ENCODE assay signal across 8 mouse cellular contexts in genomic region chr8:104602468-104603244, GRCm38 (mm10). TPM values are rescaled to one million over a fixed set of nuclear protein-coding genes. Genes with fewer than 3 reads are reported as not detected.
DNase-seq lines count a peak whose midpoint lies in the region; ATAC-seq and TF ChIP-seq lines count a peak whose summit lies in the region.

No protein-coding gene starts in this region.

- peak overlapping the region; percentile 50; the same call in 1 of the 2 replicates for H3K27ac ChIP-seq in hindbrain, embryonic 10.5 days
- H3K27ac ChIP-seq in lung, embryonic 15.5 days: no peak overlapping the region
- H3K27ac ChIP-seq in thymus, adult 2 months (ENCODE audit: control insufficient read depth, insufficient read depth, low read length): no peak overlapping the region

- 21% methylated on average over 21 of the region's 21 CpGs for WGBS in hindbrain, embryonic 10.5 days
- WGBS in lung, embryonic 15.5 days: 17% methylated on average over 21 of the region's 21 CpGs
- 33% methylated on average over 21 of the region's 21 CpGs for WGBS in thymus, adult 2 months

- H3K27me3 ChIP-seq in hindbrain, embryonic 10.5 days (ENCODE audit: insufficient read depth, poor library complexity, severe bottlenecking): peaks cover 7% of the 10 kb centered on the region; the same call in 1 of the 2 replicates
- H3K27me3 ChIP-seq in lung, embryonic 15.5 days: no peaks in the 10 kb centered on the region
- no peaks in the 10 kb centered on the region; the same call in 1 of the 2 replicates for H3K27me3 ChIP-seq in thymus, adult 2 months (ENCODE audit: control insufficient read depth, insufficient read depth, low read length)

- TF ChIP-seq POLR2A in thymus, adult 2 months (IDR thresholded peaks at IDR 0.05; ENCODE audit: control insufficient read depth, extremely low read depth, insufficient read depth, low read length, poor library complexity): no peak

- H3K4me1 ChIP-seq in hindbrain, embryonic 10.5 days (replicated peaks): peaks cover 20% of the 10 kb centered on the region
- peaks cover 20% of the 10 kb centered on the region for H3K4me1 ChIP-seq in lung, embryonic 15.5 days
- 0 out of 2 replicates have a peak, but pooled peaks cover 3% of the 10 kb centered on the region for H3K4me1 ChIP-seq in thymus, adult 2 months (replicated peaks; ENCODE audit: control insufficient read depth, insufficient read depth, low read length)

- H3K4me3 ChIP-seq in hindbrain, embryonic 10.5 days: peak overlapping the region; percentile 41
- peak overlapping the region; percentile 33 for H3K4me3 ChIP-seq in lung, embryonic 15.5 days
- H3K4me3 ChIP-seq in thymus, adult 2 months (ENCODE audit: control insufficient read depth, insufficient read depth, low read length): no peak overlapping the region

- peak overlapping the region; percentile 64 for H3K4me2 ChIP-seq in lung, embryonic 15.5 days

- H3K36me3 ChIP-seq in hindbrain, embryonic 10.5 days: peaks cover 5% of the 10 kb centered on the region; the same call in 1 of the 2 replicates
- no peaks in the 10 kb centered on the region for H3K36me3 ChIP-seq in lung, embryonic 15.5 days
- no peaks in the 10 kb centered on the region for H3K36me3 ChIP-seq in thymus, adult 2 months (ENCODE audit: control insufficient read depth, insufficient read depth, low read length)

- peak; percentile 90; the same call in 1 of the 2 replicates for TF ChIP-seq CTCF in thymus, adult 2 months (IDR thresholded peaks at IDR 0.05; ENCODE audit: borderline replicate concordance, control insufficient read depth, extremely low read depth, insufficient read depth, low read length, poor library complexity)

- H3K9ac ChIP-seq in lung, embryonic 15.5 days: peak overlapping the region; percentile 22

- no peaks in the 10 kb centered on the region for H3K9me3 ChIP-seq in hindbrain, embryonic 10.5 days
- H3K9me3 ChIP-seq in lung, embryonic 15.5 days: no peaks in the 10 kb centered on the region

- peak; percentile 93 for DNase-seq in MN1 (ENCODE audit: low spot score)
- peak; percentile 69 for DNase-seq in cerebellum, adult 8-10 months
- DNase-seq in hindbrain, embryonic 10.5 days (ENCODE audit: low spot score): peak; percentile 91
- peak; percentile 79 for DNase-seq in layer of hippocampus, adult 9-10 months (ENCODE audit: low spot score)
- peak; percentile 84 for DNase-seq in ovary, adult 18-20 months (ENCODE audit: low spot score)
- peak; percentile 83 for DNase-seq in thymus, adult 2 months

- peak; percentile 99 for ATAC-seq in frontal cortex, adult (ENCODE audit: low TSS enrichment)
- ATAC-seq in lung, embryonic 15.5 days (ENCODE audit: borderline replicate concordance, extremely low read depth, low FRiP score, low TSS enrichment): peak; percentile 90

RNA-seq across cellular contexts. Expression of gene Pdp2, which starts 11.4 kb away (rescaled TPM):
- polyA plus RNA-seq in hindbrain, embryonic 10.5 days (2016; fragmentation: Nextera tagmentation; extraction: Ambion mirVana): 12.7 and 13.3 TPM in 2 replicates
- 8.8 and 9.2 TPM in 2 replicates for polyA plus RNA-seq in lung, embryonic 15.5 days (2015; fragmentation: Nextera tagmentation; extraction: Ambion mirVana)
- polyA plus RNA-seq in thymus, adult 2 months (2012; rRNA removed): 6.0 and 6.4 TPM in 2 replicates

RNA-seq across cellular contexts. Expression of gene Cdh16, which starts 21.5 kb away (rescaled TPM):
- polyA plus RNA-seq in hindbrain, embryonic 10.5 days (2016; fragmentation: Nextera tagmentation; extraction: Ambion mirVana): not detected in 2 replicates
- 53.5 TPM in 2 replicates for polyA plus RNA-seq in lung, embryonic 15.5 days (2015; fragmentation: Nextera tagmentation; extraction: Ambion mirVana)
- polyA plus RNA-seq in thymus, adult 2 months (2012; rRNA removed): 0.20 and 1.5 TPM in 2 replicates

RNA-seq across cellular contexts. Expression of gene Rrad, which starts 28.5 kb away (rescaled TPM):
- polyA plus RNA-seq in hindbrain, embryonic 10.5 days (2016; fragmentation: Nextera tagmentation; extraction: Ambion mirVana): 1.2 and 1.5 TPM in 2 replicates
- polyA plus RNA-seq in lung, embryonic 15.5 days (2015; fragmentation: Nextera tagmentation; extraction: Ambion mirVana): 20.1 and 24.8 TPM in 2 replicates
- 25.2 and 36.1 TPM in 2 replicates for polyA plus RNA-seq in thymus, adult 2 months (2012; rRNA removed)

RNA-seq across cellular contexts. Expression of gene Ciao2b, which starts 39.1 kb away (rescaled TPM):
- polyA plus RNA-seq in hindbrain, embryonic 10.5 days (2016; fragmentation: Nextera tagmentation; extraction: Ambion mirVana): 111 and 121 TPM in 2 replicates
- polyA plus RNA-seq in lung, embryonic 15.5 days (2015; fragmentation: Nextera tagmentation; extraction: Ambion mirVana): 102 and 107 TPM in 2 replicates
- polyA plus RNA-seq in thymus, adult 2 months (2012; rRNA removed): 72.0 and 76.9 TPM in 2 replicates

Comparison
In these comparisons a context has a peak if more than half of its experiments do, and no peak if none do; other contexts are left out.
1. RNA of gene Cdh16, which starts 21.5 kb away (polyA plus RNA-seq): 53.5 TPM in lung, embryonic 15.5 days; 0.20 to 1.5 TPM in thymus, adult 2 months and not detected in hindbrain, embryonic 10.5 days; every median in the first group is over 10 times any median in the second.
2. Peak in every context shown above with its lines, with median percentiles within 50 percentile points of each other: DNase-seq.